Mouse (Mus musculus) midbrain, embryonic 11.5 days (tissue): ENCODE results near the gene A230072I06Rik. TPM values are rescaled to one million over a fixed set of nuclear protein-coding genes. Genes with fewer than 3 reads are reported as not detected.
A peak's percentile ranks its signal among the peaks of the same experiment; 100 is the strongest.

Experiments
- ATAC-seq: fragments of 200-750 bp; cut with Nextera tagmentation; 2 replicates; pipeline ENCODE4 v1.8.0; 2017; ENCODE audit warnings: moderate TSS enrichment, moderate library complexity; ENCODE audit not compliant: low FRiP score
- DNase-seq: peaks from one replicate; pipeline ENCODE4 v3.0.0; 2015; ENCODE audit warnings: low spot score; ENCODE audit errors: missing footprints
- H3K27ac ChIP-seq: fragments of 300-500 bp; sonication (generic); 2 replicates; pipeline ENCODE4 v1.5.1; 2014; ENCODE audit warnings: low read depth, low read length
- H3K27me3 ChIP-seq: fragments of 300-500 bp; sonication (generic); 2 replicates; pipeline ENCODE4 v1.6.1; 2014; ENCODE audit warnings: mild to moderate bottlenecking, low read length, moderate library complexity, mixed read lengths; ENCODE audit not compliant: control insufficient read depth, insufficient read depth
- H3K36me3 ChIP-seq: fragments of 300-500 bp; sonication (generic); 2 replicates; pipeline ENCODE4 v1.6.1; 2014; ENCODE audit warnings: mild to moderate bottlenecking, low read length, moderate library complexity, mixed read lengths; ENCODE audit not compliant: control insufficient read depth, insufficient read depth
- H3K4me1 ChIP-seq: fragments of 300-500 bp; sonication (generic); 2 replicates; pipeline ENCODE4 v1.6.1; 2014; ENCODE audit warnings: low read length; ENCODE audit not compliant: control insufficient read depth, insufficient read depth
- H3K4me2 ChIP-seq: fragments of 300-500 bp; sonication (generic); 2 replicates; pipeline ENCODE4 v1.6.1; 2014; ENCODE audit warnings: mild to moderate bottlenecking, moderate library complexity
- H3K4me3 ChIP-seq: fragments of 300-500 bp; sonication (generic); 2 replicates; pipeline ENCODE4 v1.5.1; 2014; ENCODE audit warnings: low read depth, low read length
- H3K9ac ChIP-seq: fragments of 300-500 bp; sonication (generic); 2 replicates; pipeline ENCODE4 v1.6.1; 2014; ENCODE audit warnings: low read length
- H3K9me3 ChIP-seq: fragments of 300-500 bp; sonication (generic); 2 replicates; pipeline ENCODE4 v1.6.1; 2016; ENCODE audit warnings: low read length; ENCODE audit not compliant: control insufficient read depth
- WGBS: fragments of 180-500 bp; shearing (Covaris S2); extraction: QIAGEN DNeasy Blood & Tissue Kit; methylation state at CpG from one replicate; pipeline ENCODE4 v1.1.7; 2014; 5-methylcytosine and 5-hydroxymethylcytosine counted together
- polyA plus RNA-seq: library from polyadenylated mRNA; unstranded; fragments of >200 nt; fragmentation: Nextera tagmentation; extraction: Ambion mirVana; gene quantifications from 2 replicates; pipeline ENCODE4 v1.2.1, GENCODE M21; 2014

The A230072I06Rik gene
- polyA plus RNA-seq, 1 experiment from 2014 or later = not detected

GRCm38 (mm10) chr8:12327707-12328471, 49.3 kb downstream of the A230072I06Rik start:
- DNase-seq (no peak), ATAC-seq (peak; percentile 65)
- Histone ChIP-seq H3K9ac (no peak overlapping the region), H3K4me2 (peak overlapping the region; percentile 13; the same call in 1 of the 2 replicates), H3K4me3 (no peak overlapping the region), H3K27me3 (peaks cover 86% of the 10 kb centered on the region), H3K4me1 (peaks cover 34% of the 10 kb centered on the region), H3K27ac (peak overlapping the region; percentile 35; the same call in 1 of the 2 replicates), H3K9me3 (no peaks in the 10 kb centered on the region), H3K36me3 (no peaks in the 10 kb centered on the region)
- 35% methylated on average over 21 of the region's 21 CpGs for WGBS

- Histone ChIP-seq H3K36me3 (no peaks in the 10 kb centered on the region), H3K4me1 (peaks cover 34% of the 10 kb centered on the region), H3K9me3 (no peaks in the 10 kb centered on the region), H3K4me3 (no peak overlapping the region), H3K9ac (no peak overlapping the region), H3K27me3 (peaks cover 85% of the 10 kb centered on the region), H3K4me2 (no peak overlapping the region), H3K27ac (no peak overlapping the region)
- ATAC-seq (no peak), DNase-seq (peak; percentile 82)
- 73% methylated on average over 9 of the region's 9 CpGs for WGBS
Observed at GRCm38 (mm10) chr8:12328476-12328875, 49.9 kb downstream of the A230072I06Rik start.

- ATAC-seq (no peak), DNase-seq (peak; percentile 81)
- no peak overlapping the region for H3K4me2 ChIP-seq
- no peak overlapping the region for H3K9ac ChIP-seq
- WGBS = 26% methylated on average over 8 of the region's 8 CpGs
- peaks cover 25% of the 10 kb centered on the region for H3K4me1 ChIP-seq
- no peaks in the 10 kb centered on the region for H3K9me3 ChIP-seq
- H3K27ac ChIP-seq = no peak overlapping the region
- H3K36me3 ChIP-seq = no peaks in the 10 kb centered on the region
- no peak overlapping the region for H3K4me3 ChIP-seq
- H3K27me3 ChIP-seq = peaks cover 85% of the 10 kb centered on the region
Observed at GRCm38 (mm10) chr8:12330066-12330465, 51.4 kb downstream of the A230072I06Rik start.

Other genes starting within 250 kb of the A230072I06Rik start
- gene Sox1, start 116.5 kb downstream of the A230072I06Rik start, polyA plus RNA-seq = 8.2 and 8.7 TPM in 2 replicates